Mouse (Mus musculus) midbrain, embryonic 12.5 days (tissue): Measurements from ENCODE around the gene Kcnj12. TPM values are rescaled to one million over a fixed set of nuclear protein-coding genes. Genes with fewer than 3 reads are reported as not detected.

Experiments used
- ATAC-seq: fragments of 200-750 bp; cut with Nextera tagmentation; 2 replicates; pipeline ENCODE4 v1.8.0; 2017; ENCODE audit warnings: low read depth, moderate TSS enrichment, moderate library complexity; ENCODE audit not compliant: low FRiP score
- H3K27ac ChIP-seq: fragments of 300-500 bp; sonication (generic); replicated peaks from 2 replicates; pipeline ENCODE4 v1.5.1; 2016; ENCODE audit warnings: mild to moderate bottlenecking
- H3K27me3 ChIP-seq: fragments of 300-500 bp; sonication (generic); 2 replicates; pipeline ENCODE4 v1.6.1; 2016; ENCODE audit warnings: mild to moderate bottlenecking
- H3K36me3 ChIP-seq: fragments of 300-500 bp; sonication (generic); 2 replicates; pipeline ENCODE4 v1.6.1; 2016
- H3K4me1 ChIP-seq: fragments of 300-500 bp; sonication (generic); 2 replicates; pipeline ENCODE4 v1.6.1; 2016
- H3K4me2 ChIP-seq: fragments of 300-500 bp; sonication (generic); replicated peaks from 2 replicates; pipeline ENCODE4 v1.6.1; 2016; ENCODE audit warnings: mild to moderate bottlenecking, moderate library complexity
- H3K4me3 ChIP-seq: fragments of 300-500 bp; sonication (generic); 2 replicates; pipeline ENCODE4 v1.5.1; 2016; ENCODE audit warnings: mild to moderate bottlenecking
- H3K9ac ChIP-seq: fragments of 300-500 bp; sonication (generic); replicated peaks from 2 replicates; pipeline ENCODE4 v1.6.1; 2016; ENCODE audit warnings: mild to moderate bottlenecking, moderate library complexity
- H3K9me3 ChIP-seq: fragments of 300-500 bp; sonication (generic); 2 replicates; pipeline ENCODE4 v1.6.1; 2016; ENCODE audit warnings: mild to moderate bottlenecking
- WGBS: fragments of 180-500 bp; shearing (Covaris S2); methylation state at CpG from one replicate; pipeline ENCODE4 v1.1.7; 2016; 5-methylcytosine and 5-hydroxymethylcytosine counted together
- polyA plus RNA-seq: library from polyadenylated mRNA; unstranded; fragments of >200 nt; fragmentation: Nextera tagmentation; extraction: Ambion mirVana; gene quantifications from 2 replicates; pipeline ENCODE4 v1.2.1, GENCODE M21; 2016

The Kcnj12 gene
- 0.45 and 0.50 TPM in 2 replicates for polyA plus RNA-seq

DNA sequence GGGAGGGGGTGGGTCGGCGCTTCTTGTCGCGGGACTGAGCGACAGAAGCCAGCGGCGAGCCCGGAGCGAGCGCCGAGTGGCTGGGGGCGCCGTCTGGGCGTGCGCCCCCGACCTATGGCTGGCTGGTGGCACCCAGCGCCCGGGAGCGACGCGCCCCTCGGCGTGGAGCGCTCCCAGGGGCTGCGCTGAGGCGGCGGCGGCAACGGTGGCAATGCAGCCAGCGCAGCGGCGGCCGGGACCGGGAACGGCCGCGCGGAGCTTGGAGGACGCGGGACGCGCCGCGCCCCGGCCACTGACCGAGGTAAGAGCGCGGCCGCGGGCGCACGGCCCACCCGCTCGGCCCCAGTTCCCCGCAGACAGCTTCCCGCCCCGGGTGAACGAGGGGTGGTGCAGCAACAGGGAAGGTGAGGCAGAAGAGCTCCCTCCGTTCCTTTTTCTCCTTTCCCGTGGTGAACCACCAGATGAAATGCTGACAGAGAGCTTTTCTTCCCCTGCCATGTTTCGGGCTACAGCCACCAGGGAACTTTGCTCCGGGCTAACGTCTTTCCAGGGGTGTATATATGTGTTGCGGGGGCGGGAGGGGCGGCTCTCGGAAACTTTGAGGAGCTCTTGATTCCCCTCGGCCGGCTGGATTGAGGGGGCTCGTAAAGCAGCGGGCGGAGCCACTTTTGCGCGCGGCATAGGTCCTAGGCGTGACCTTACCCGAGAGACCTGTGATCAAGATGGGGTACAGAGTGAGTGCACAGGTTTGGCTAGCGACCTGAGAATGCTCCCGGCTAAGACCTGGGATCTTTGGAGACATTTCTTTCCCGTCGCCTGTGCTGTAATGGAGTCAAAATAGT is at the start of gene Kcnj12:
Gene Kcnj12, plus strand, starts transcription at position 15 of the 842 bp plus-strand sequence.
- Histone ChIP-seq H3K4me3 (peak within 1 kb of the TSS; percentile 54), H3K9me3 (no peaks in the 10 kb centered on the region), H3K9ac (peak within 1 kb of the TSS; percentile 31; the same call in 1 of the 2 replicates), H3K4me1 (peaks cover 19% of the 10 kb centered on the region), H3K27me3 (peaks cover 80% of the 10 kb centered on the region), H3K27ac (no peak within 1 kb of the TSS), H3K4me2 (peak within 1 kb of the TSS; percentile 77), H3K36me3 (no peaks in the 10 kb centered on the region)
- ATAC-seq, result no peak
- under 1% methylated on average over 72 of the region's 81 CpGs for WGBS

DNA sequence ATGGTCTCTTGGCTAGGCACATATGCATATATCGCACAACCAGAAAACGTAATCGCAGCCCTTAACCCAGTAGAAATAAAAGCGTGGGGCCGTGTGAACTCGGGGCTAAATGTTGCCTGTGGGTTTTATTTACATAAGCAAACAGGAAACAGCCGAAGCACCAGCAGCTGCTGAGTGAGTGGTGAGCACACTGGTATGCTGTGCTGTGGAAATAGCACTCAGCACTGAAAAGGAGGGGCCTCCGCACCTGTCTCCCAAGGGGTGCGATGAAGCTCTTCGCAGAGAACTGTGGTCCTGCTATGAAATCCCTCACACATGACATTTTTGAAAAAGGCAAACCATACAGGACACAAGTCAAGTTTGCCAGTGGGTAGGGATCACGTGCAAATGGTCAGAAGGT is 47.3 kb upstream of the Kcnj12 start:
- no peak for ATAC-seq
- Histone ChIP-seq H3K27ac (no peak overlapping the region), H3K9me3 (no peaks in the 10 kb centered on the region), H3K4me1 (no peaks in the 10 kb centered on the region), H3K4me3 (no peak overlapping the region), H3K27me3 (peaks cover 7% of the 10 kb centered on the region; the same call in 1 of the 2 replicates), H3K36me3 (no peaks in the 10 kb centered on the region), H3K4me2 (no peak overlapping the region), H3K9ac (no peak overlapping the region)
- WGBS, result 87% methylated on average over 11 of the region's 11 CpGs

DNA sequence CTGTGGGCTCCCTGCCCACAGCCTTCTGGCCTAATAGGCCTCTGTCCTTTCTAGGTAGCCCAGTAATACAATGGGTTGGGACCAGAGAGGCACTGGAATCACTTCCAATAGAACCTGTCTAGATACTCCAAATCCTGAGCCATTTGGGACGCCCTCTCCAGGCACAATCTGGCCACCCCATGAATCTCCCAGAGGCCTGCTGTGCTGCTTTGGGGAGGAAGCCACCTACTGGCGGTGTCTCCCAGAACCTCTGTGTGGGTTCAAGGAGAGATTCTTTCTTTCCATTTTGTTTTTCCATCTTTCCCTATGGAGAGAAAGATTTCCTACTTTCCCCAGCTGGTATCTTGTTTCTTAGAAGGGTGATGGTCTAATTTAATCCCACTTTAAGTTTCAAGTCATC is 46.1 kb upstream of the Kcnj12 start:
- H3K4me1 ChIP-seq, result no peaks in the 10 kb centered on the region
- no peak overlapping the region for H3K27ac ChIP-seq
- no peaks in the 10 kb centered on the region for H3K9me3 ChIP-seq
- no peaks in the 10 kb centered on the region for H3K36me3 ChIP-seq
- ATAC-seq, result no peak
- WGBS, result 70% methylated on average over 2 of the region's 2 CpGs
- H3K4me3 ChIP-seq, result no peak overlapping the region
- no peak overlapping the region for H3K4me2 ChIP-seq
- no peak overlapping the region for H3K9ac ChIP-seq
- peaks cover 7% of the 10 kb centered on the region; the same call in 1 of the 2 replicates for H3K27me3 ChIP-seq

DNA sequence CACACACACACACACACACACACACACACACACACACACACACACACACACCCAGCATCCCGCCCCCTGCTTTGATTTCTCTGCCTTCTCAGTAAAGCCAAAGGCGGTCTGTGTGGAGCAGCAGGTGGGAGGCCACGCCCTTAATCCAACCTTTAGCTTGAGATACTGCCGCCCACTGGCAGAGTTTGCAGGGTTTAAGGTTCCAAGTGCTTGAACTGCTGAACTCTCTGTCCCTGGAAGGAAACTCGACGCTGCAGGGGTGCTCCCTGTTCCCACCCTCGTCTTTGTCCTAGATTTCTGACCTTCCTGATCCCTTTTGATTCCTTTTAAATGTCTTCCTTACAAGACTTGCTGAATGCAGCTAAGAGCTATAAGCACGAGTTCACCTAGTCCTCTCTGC is 45.6 kb upstream of the Kcnj12 start:
- no peak overlapping the region for H3K4me2 ChIP-seq
- no peak overlapping the region for H3K27ac ChIP-seq
- H3K4me3 ChIP-seq, result no peak overlapping the region
- no peak overlapping the region for H3K9ac ChIP-seq
- no peaks in the 10 kb centered on the region for H3K9me3 ChIP-seq
- no peaks in the 10 kb centered on the region for H3K4me1 ChIP-seq
- WGBS, result 4% methylated on average over 7 of the region's 8 CpGs
- no peak for ATAC-seq
- H3K27me3 ChIP-seq, result peaks cover 7% of the 10 kb centered on the region; the same call in 1 of the 2 replicates
- H3K36me3 ChIP-seq, result no peaks in the 10 kb centered on the region

DNA sequence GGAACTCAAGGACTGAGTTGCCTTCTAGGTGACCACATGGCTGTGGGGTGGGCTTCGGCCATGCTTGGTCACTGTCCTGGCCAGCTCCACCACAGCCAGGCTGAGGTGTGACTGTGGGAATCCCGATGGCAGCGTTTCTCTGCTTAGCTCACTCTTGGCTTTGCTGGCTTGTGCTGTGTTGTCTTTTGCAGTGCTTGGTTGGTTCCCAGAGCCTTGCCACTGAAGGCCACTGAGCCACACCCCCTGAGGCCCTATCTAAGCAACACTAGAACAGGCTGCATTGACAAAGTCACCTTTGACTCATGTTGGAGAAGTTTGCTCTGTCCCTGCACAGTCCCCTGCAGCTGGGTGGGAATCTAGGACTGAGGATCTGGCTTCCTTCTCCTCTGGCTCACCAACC is 45.2 kb upstream of the Kcnj12 start:
- H3K4me3 ChIP-seq, result no peak overlapping the region
- H3K9me3 ChIP-seq, result no peaks in the 10 kb centered on the region
- no peaks in the 10 kb centered on the region for H3K4me1 ChIP-seq
- H3K27me3 ChIP-seq, result peaks cover 7% of the 10 kb centered on the region; the same call in 1 of the 2 replicates
- no peak overlapping the region for H3K27ac ChIP-seq
- 46% methylated on average over 3 of the region's 3 CpGs for WGBS
- no peaks in the 10 kb centered on the region for H3K36me3 ChIP-seq
- H3K4me2 ChIP-seq, result no peak overlapping the region
- H3K9ac ChIP-seq, result no peak overlapping the region
- no peak for ATAC-seq

DNA sequence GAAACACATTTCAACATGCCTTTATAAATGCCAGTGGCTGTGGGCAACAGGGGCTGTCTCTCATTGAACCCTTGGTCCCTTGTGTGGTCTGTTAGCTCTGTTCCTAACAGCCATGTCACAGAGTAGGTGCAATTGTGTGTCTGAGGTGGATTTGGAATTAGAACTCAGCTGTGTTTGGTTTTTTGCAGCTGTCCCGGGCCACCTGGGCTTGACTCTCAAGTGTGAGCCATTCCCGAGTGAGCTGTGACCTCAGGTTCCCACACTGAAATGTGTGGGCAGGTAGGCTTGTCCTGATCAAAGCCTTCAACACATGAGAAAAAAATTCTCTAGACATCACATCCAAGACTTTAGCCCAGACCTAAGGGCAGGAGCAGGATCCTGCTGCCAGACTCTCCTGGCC is 43.7 kb upstream of the Kcnj12 start:
- WGBS, result 89% methylated on average over 2 of the region's 2 CpGs

DNA sequence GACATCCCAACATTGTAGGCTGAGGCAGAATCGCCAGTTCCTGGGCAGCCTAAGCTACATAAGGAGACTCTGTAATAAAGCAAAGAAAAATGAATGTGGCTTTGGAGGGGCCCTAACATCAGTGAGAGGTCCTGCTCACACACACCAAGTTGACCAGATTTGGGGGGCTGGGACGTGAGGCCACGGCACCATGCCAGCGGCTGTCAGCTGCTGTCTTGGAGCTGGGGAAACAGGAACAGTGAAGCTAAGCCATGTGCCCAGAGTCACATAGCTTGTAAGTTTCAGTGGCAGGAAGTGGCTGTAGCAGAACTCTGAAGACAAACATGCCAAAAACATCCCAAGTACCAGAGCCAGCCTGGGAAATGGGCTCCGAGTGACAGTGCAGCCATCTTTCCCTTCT is 42.6 kb upstream of the Kcnj12 start:
- no peak for ATAC-seq
- WGBS, result 90% methylated on average over 5 of the region's 5 CpGs

More for the DNA sequence above, 43.7 kb upstream of the Kcnj12 start:
- Histone ChIP-seq H3K4me2 (no peak overlapping the region), H3K36me3 (no peaks in the 10 kb centered on the region), H3K4me3 (no peak overlapping the region), H3K9ac (no peak overlapping the region), H3K4me1 (no peaks in the 10 kb centered on the region), H3K27me3 (peaks cover 7% of the 10 kb centered on the region; the same call in 1 of the 2 replicates), H3K9me3 (no peaks in the 10 kb centered on the region), H3K27ac (no peak overlapping the region)
- ATAC-seq, result no peak

DNA sequence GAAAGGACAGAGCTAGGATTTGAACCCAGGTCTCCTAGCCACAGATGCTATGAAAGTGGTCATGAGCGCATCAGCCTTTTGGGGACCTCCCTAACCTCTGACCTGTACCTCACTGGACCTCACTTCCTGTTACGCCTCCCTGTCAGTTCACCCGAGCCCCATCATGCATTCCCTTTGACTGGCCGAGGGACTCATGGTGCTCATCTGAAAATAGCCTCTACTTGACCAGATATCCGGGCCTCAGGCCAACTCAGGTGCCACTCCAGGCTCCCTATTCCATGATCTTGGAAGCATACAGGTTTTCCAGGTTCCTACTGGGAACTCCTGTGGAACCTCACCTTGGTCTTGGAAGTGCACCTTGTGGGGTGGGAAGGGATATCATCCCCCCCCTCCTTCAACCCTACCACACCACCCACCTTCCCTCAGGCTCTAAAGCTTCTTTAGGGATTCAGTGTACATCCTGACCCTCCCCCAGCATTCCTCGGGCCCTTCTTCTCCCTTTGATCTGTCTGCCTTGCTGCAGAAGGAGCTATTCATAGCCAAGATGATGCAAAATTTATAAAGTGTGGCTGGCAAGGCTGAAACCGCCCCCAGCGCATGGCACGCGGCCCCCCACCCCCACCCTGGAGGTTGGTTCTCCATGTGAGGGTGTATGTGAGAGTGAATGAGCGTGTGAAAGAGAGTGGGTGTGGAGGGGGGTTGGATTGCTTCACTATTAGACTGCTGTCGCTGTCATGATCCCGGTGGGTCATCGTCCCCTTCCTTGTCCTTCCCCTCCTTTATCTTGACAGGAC is 40.5 kb upstream of the Kcnj12 start:
- Histone ChIP-seq H3K4me1 (no peaks in the 10 kb centered on the region), H3K4me3 (no peak overlapping the region), H3K9ac (no peak overlapping the region), H3K4me2 (no peak overlapping the region), H3K27me3 (peaks cover 5% of the 10 kb centered on the region; the same call in 1 of the 2 replicates), H3K36me3 (no peaks in the 10 kb centered on the region), H3K9me3 (no peaks in the 10 kb centered on the region), H3K27ac (no peak overlapping the region)
- 70% methylated on average over 14 of the region's 14 CpGs for WGBS
- ATAC-seq, result no peak

More for the DNA sequence above, 42.6 kb upstream of the Kcnj12 start:
- Histone ChIP-seq H3K27ac (no peak overlapping the region), H3K27me3 (peaks cover 7% of the 10 kb centered on the region; the same call in 1 of the 2 replicates), H3K4me1 (no peaks in the 10 kb centered on the region), H3K9me3 (no peaks in the 10 kb centered on the region), H3K9ac (no peak overlapping the region), H3K4me2 (no peak overlapping the region), H3K36me3 (no peaks in the 10 kb centered on the region), H3K4me3 (no peak overlapping the region)

DNA sequence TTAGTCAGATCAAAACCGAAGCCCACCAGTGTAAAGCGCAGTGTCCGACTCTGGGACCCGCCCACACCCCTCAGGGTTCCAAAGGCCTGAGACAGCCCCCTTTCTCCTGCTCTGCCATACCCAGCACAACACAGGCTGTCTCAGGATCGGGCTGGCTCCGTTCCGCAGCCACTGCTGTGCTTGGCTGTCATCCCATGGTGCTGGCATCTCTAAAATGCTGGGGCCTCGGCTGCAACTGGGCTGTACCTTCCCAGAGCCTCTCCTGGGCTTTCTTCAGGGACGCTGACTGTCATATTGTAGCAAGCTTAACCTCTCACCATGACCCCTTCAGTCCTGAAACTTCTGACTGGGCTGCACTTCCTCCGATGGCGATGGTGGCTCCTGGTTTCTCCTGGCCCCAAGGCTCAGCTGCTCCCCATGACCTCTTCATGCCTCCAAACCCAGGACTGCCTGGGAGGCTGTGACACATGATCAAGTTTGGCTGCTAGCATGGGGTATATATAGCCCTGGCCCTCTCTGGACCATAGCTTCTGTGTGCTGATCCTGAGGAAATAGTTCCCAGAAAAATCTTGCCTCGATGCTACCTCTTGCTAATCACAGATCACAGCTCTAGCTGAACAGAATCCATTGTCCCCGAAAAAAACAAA is 37.3 kb upstream of the Kcnj12 start:
- H3K4me3 ChIP-seq, result no peak overlapping the region
- no peak overlapping the region for H3K9ac ChIP-seq
- no peaks in the 10 kb centered on the region for H3K36me3 ChIP-seq
- no peaks in the 10 kb centered on the region for H3K4me1 ChIP-seq
- H3K27ac ChIP-seq, result no peak overlapping the region
- no peak overlapping the region for H3K4me2 ChIP-seq
- ATAC-seq, result no peak
- no peaks in the 10 kb centered on the region for H3K27me3 ChIP-seq
- H3K9me3 ChIP-seq, result no peaks in the 10 kb centered on the region
- 65% methylated on average over 13 of the region's 13 CpGs for WGBS

DNA sequence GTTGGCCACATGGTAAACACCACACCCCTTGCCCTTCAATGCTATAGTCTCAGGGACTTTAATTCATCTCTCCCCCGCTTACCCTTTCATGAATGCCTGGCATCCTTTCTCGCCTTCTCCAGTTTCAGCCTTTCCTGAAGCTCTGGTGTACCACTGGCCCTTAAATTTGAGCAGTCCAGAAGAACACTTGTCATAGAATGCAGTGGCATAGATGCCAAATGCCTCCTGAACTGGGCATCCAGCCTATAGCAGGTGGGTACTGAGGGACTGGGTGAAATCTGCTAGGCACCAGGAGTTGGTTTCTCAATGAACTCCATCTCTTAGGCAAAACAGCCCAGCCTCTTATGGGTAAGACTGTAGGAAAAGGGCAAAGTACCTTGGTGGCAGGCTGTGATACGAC is 31.9 kb upstream of the Kcnj12 start:
- Histone ChIP-seq H3K4me1 (no peaks in the 10 kb centered on the region), H3K9me3 (no peaks in the 10 kb centered on the region), H3K4me2 (no peak overlapping the region), H3K27me3 (no peaks in the 10 kb centered on the region), H3K27ac (no peak overlapping the region), H3K9ac (no peak overlapping the region), H3K4me3 (no peak overlapping the region), H3K36me3 (no peaks in the 10 kb centered on the region)
- ATAC-seq, result no peak
- 84% methylated on average over 3 of the region's 3 CpGs for WGBS

DNA sequence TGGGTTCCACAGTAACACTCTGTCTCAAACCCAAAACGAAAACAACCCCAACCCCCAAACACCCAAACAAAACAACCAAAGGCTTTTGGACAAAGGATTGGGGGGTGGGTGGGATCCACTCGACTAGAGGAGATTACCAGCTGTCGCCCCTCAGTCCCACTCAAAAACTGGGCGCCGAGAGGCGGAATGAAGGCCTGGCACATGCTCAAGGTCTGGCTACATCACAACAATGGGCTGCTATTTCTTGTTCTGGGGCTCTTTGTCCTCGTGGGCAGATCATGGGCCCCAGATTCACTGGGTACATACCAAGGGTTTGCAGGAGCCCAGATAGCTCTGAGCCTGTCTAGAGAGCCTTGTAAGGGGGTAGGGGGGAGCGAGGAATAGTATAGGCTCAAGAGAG is 19.6 kb upstream of the Kcnj12 start:
- Histone ChIP-seq H3K27ac (no peak overlapping the region), H3K36me3 (no peaks in the 10 kb centered on the region), H3K9me3 (no peaks in the 10 kb centered on the region), H3K4me2 (no peak overlapping the region), H3K27me3 (0 out of 2 replicates have a peak, but pooled peaks cover 4% of the 10 kb centered on the region), H3K9ac (no peak overlapping the region), H3K4me1 (peaks cover 16% of the 10 kb centered on the region), H3K4me3 (no peak overlapping the region)
- 72% methylated on average over 8 of the region's 8 CpGs for WGBS
- no peak for ATAC-seq
